Mouse (Mus musculus): ENCODE measurements around the gene Cc2d1a.

- TF ChIP-seq CTCF (IDR thresholded peaks at IDR 0.05; ENCODE audit: extremely low read depth, insufficient read depth, low read length) (peak; percentile 94), POLR2A (IDR thresholded peaks at IDR 0.05; ENCODE audit: extremely low read depth, insufficient read depth, low read length) (no peak)
Measured at GRCm38 (mm10) chr8:84186547-84186946, 38.8 kb upstream of the Cc2d1a start.

Measured in cortical plate, adult 2 months (tissue).